Mouse (Mus musculus): Measurements from ENCODE around the gene Rab8b. TPM values are rescaled to one million over a fixed set of nuclear protein-coding genes. Genes with fewer than 3 reads are reported as not detected.

The Rab8b gene
- polyA plus RNA-seq, 1 experiment from 2014 or later: 51.7 TPM

DNA sequence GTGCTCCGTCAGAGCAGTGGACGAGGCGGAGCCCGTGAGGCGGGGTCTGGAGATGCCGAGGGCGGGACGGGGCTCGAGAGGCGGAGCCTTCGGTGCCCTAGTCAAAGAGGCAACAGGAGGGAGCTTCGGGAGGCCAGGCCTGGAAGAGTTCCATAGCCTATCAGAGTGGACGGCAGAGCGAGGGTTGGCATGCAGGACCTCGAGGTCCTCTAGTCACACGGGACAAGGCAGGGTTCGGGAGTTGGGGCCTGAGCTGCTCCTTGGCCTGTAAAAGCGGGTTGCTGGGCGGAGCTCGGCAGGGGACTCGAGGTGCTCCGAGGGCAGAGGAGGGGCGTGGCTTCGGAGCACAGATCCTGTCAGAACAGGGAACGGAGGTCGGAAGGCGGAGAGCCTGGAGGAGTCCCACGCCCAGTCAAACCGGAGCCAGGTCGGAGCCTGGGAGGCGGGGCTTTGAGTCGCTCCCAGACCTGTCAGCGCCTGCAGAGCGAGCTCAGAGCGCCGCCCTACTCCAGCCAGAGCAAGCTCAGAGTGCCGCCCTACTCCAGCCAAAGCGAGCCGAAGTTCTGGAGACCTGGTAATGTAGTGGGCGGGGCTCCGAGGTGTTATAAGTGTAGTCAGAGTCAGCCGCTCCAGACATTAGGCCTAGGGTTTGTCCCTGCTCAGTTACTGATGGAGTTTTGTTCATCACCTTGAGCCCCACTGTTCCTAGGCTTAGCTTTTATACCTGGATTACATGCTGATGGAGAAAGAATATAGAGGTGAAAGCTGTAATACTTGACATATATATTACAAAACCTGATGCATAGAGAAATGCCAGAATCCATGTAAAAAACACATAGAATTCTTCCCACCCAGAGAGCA is 123.8 kb downstream of the Rab8b start, which contains the start of gene Aph1b:
Gene Aph1b, minus strand, starts transcription at position 27 of the 861 bp plus-strand sequence.
- Histone ChIP-seq H3K9ac (ENCODE audit: low read length) (peak within 1 kb of the TSS; percentile 76), H3K4me1 (replicated peaks; ENCODE audit: control insufficient read depth, insufficient read depth, low read length) (peaks cover 5% of the 10 kb centered on the region; the same call in 1 of the 2 replicates), H3K9me3 (ENCODE audit: control insufficient read depth, low read length) (no peaks in the 10 kb centered on the region), H3K4me3 (ENCODE audit: low read depth, low read length) (peak within 1 kb of the TSS; percentile 66), H3K27ac (ENCODE audit: low read depth, low read length) (peak within 1 kb of the TSS; percentile 70), H3K27me3 (ENCODE audit: control insufficient read depth, insufficient read depth, low read length) (no peaks in the 10 kb centered on the region), H3K36me3 (ENCODE audit: control insufficient read depth, insufficient read depth, low read length) (no peaks in the 10 kb centered on the region), H3K4me2 (ENCODE audit: low read depth, low read length, severe bottlenecking) (peak within 1 kb of the TSS; percentile 82)
- DNase-seq (ENCODE audit: low spot score): peak; percentile 99
- WGBS: under 1% methylated on average over 39 of the region's 42 CpGs
- ATAC-seq (replicated peaks; ENCODE audit: low FRiP score): peak; percentile 99

DNA sequence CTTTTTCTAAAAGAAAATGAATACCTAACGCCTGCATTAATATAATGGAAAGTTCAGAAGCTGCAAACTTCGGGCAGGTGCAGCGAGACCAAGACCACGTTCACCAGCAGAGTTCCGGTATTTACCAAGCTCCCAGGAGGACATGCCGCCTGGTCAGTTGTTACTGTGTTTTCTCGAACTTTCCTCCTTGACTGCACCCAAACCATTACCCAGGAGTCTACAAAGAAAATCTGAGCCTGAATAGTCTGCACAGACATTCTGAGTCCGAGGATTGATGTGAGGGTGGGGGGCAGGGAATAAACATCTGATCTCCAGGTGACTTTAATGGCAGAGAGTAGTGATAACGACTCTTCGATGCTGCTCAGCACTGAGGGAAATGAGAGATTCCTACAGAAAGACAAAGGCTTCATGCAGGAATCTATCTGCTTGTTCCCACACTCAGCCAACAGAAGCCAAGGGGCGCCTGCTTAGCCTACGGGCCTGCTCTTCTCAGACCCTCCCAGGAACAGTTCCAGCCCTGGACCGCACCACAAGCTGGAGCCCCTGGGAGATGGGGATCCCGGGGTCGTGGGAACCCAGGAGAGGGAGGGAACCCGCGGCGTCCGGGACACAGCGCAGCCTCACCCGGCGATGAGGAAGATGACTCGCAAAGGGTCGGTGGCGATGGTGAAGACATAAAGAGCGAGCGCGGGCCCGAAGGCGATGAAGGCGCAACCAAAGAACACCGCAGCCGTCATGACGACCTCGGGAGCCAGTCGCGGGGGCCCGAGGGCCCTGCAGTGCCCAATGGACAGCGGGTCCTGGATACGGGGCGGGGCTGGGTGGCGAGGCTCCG is 124.6 kb downstream of the Rab8b start:
- H3K9ac ChIP-seq (ENCODE audit: low read length): peak overlapping the region; percentile 76
- no peaks in the 10 kb centered on the region for H3K27me3 ChIP-seq (ENCODE audit: control insufficient read depth, insufficient read depth, low read length)
- DNase-seq (ENCODE audit: low spot score): no peak
- peak; percentile 73 for ATAC-seq (replicated peaks; ENCODE audit: low FRiP score)
- H3K9me3 ChIP-seq (ENCODE audit: control insufficient read depth, low read length): no peaks in the 10 kb centered on the region
- H3K4me3 ChIP-seq (ENCODE audit: low read depth, low read length): peak overlapping the region; percentile 66
- peaks cover 5% of the 10 kb centered on the region; the same call in 1 of the 2 replicates for H3K4me1 ChIP-seq (replicated peaks; ENCODE audit: control insufficient read depth, insufficient read depth, low read length)
- WGBS: 2% methylated on average over 43 of the region's 43 CpGs
- H3K27ac ChIP-seq (ENCODE audit: low read depth, low read length): peak overlapping the region; percentile 70
- peak overlapping the region; percentile 82 for H3K4me2 ChIP-seq (ENCODE audit: low read depth, low read length, severe bottlenecking)
- no peaks in the 10 kb centered on the region for H3K36me3 ChIP-seq (ENCODE audit: control insufficient read depth, insufficient read depth, low read length)

Other genes starting within 250 kb of the Rab8b start
- gene Car12, start 206.0 kb downstream of the Rab8b start, polyA plus RNA-seq (2014; fragmentation: Nextera tagmentation; extraction: Ambion mirVana): 0.71 and 1.1 TPM in 2 replicates
- 16.1 and 17.6 TPM in 2 replicates for gene Aph1b, start 124.2 kb downstream of the Rab8b start, polyA plus RNA-seq (2014; fragmentation: Nextera tagmentation; extraction: Ambion mirVana)
- gene Gm10647, start 122.6 kb downstream of the Rab8b start, polyA plus RNA-seq (2014; fragmentation: Nextera tagmentation; extraction: Ambion mirVana): 0.21 and 0.25 TPM in 2 replicates
- 2.2 and 3.2 TPM in 2 replicates for gene Aph1c, start 85.0 kb downstream of the Rab8b start, polyA plus RNA-seq (2014; fragmentation: Nextera tagmentation; extraction: Ambion mirVana)
- 624 and 676 TPM in 2 replicates for gene Rps27l, start 26.4 kb upstream of the Rab8b start, polyA plus RNA-seq (2014; fragmentation: Nextera tagmentation; extraction: Ambion mirVana)
- gene Lactb, start 55.8 kb upstream of the Rab8b start, polyA plus RNA-seq (2014; fragmentation: Nextera tagmentation; extraction: Ambion mirVana): 9.1 and 11.1 TPM in 2 replicates
- 320 TPM in 2 replicates for gene Tpm1, start 129.7 kb upstream of the Rab8b start, polyA plus RNA-seq (2014; fragmentation: Nextera tagmentation; extraction: Ambion mirVana)

Measured in forebrain, embryonic 11.5 days (tissue).